Mouse (Mus musculus) neural tube, embryonic 13.5 days (tissue): ENCODE data around the gene Itpripl2. TPM values are rescaled to one million over a fixed set of nuclear protein-coding genes. Genes with fewer than 3 reads are reported as not detected.

ENCODE experiments used
- ATAC-seq: fragments of 200-750 bp; cut with Nextera tagmentation; 2 replicates; pipeline ENCODE4 v1.8.0; 2017; ENCODE audit warnings: low read depth, mild to moderate bottlenecking, moderate TSS enrichment, moderate library complexity
- H3K27ac ChIP-seq: fragments of 300-500 bp; sonication (generic); replicated peaks from 2 replicates; pipeline ENCODE4 v1.5.1; 2015; ENCODE audit warnings: moderate library complexity, mild to moderate bottlenecking, inconsistent platforms
- H3K27me3 ChIP-seq: fragments of 300-500 bp; sonication (generic); 2 replicates; pipeline ENCODE4 v1.6.1; 2015; ENCODE audit warnings: mild to moderate bottlenecking, inconsistent platforms
- H3K36me3 ChIP-seq: fragments of 300-500 bp; sonication (generic); 2 replicates; pipeline ENCODE4 v1.6.1; 2015; ENCODE audit warnings: mild to moderate bottlenecking, inconsistent platforms
- H3K4me1 ChIP-seq: fragments of 300-500 bp; sonication (generic); replicated peaks from 2 replicates; pipeline ENCODE4 v1.6.1; 2015; ENCODE audit warnings: inconsistent platforms
- H3K4me2 ChIP-seq: fragments of 300-500 bp; sonication (generic); 2 replicates; pipeline ENCODE4 v1.6.1; 2015; ENCODE audit warnings: inconsistent platforms, mild to moderate bottlenecking, moderate library complexity
- H3K4me3 ChIP-seq: fragments of 300-500 bp; sonication (generic); 2 replicates; pipeline ENCODE4 v1.5.1; 2015; ENCODE audit warnings: mild to moderate bottlenecking, inconsistent platforms
- H3K9ac ChIP-seq: fragments of 300-500 bp; sonication (generic); 2 replicates; pipeline ENCODE4 v1.6.1; 2015; ENCODE audit warnings: moderate library complexity, mild to moderate bottlenecking, inconsistent platforms
- H3K9me3 ChIP-seq: fragments of 300-500 bp; sonication (generic); 2 replicates; pipeline ENCODE4 v1.6.1; 2016; ENCODE audit warnings: inconsistent platforms
- WGBS: fragments of 180-500 bp; shearing (Covaris S2); methylation state at CpG from one replicate; pipeline ENCODE4 v1.1.7; 2015; 5-methylcytosine and 5-hydroxymethylcytosine counted together
- polyA plus RNA-seq: library from polyadenylated mRNA; unstranded; fragments of >200 nt; fragmentation: Nextera tagmentation; extraction: Ambion mirVana; gene quantifications from 2 replicates; pipeline ENCODE4 v1.2.1, GENCODE M21; 2015

The Itpripl2 gene
- 1.6 and 2.0 TPM in 2 replicates for polyA plus RNA-seq

DNA sequence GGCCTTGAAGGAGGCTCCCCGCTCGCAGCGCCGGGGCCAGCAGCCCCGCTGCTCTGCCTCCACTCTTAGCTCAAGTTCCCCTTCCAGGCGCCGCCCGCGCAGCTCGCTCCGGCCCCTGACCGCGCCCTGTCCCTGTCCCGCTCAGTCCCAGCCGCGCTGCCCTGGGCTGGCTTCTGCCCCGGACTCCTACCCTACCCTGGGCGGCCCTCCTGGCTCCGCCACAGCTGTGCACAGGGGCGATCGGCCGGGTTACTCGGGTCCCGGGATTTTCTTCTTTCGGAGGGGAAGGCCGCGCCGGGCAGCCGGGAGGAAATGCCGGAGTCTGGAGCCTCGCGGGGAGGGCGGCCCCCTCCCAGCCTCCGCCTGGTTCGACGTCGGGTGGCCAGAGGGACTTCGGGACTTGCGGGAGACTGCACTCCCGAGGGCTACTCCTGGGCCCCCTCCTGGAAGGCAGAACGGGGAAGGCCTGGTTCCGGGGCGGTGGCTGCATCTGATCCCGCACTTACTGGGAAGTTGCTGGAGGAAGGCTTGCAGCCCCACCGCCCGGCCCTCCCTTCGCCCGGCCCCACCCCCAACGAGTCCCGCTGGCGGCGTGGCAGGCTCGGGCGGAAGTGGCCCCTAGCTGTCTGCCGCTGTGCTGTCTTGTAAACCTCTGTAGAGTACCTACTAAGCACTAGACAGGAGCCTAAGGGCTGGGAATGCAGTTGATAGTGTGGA lies at the start of gene Itpripl2:
TSS of gene Itpripl2 (minus strand) at position 545 of the 717 bp plus-strand sequence.
- Histone ChIP-seq H3K9me3 (no peaks in the 10 kb centered on the region), H3K4me3 (peak within 1 kb of the TSS; percentile 55), H3K4me1 (peaks cover 39% of the 10 kb centered on the region), H3K9ac (peak within 1 kb of the TSS; percentile 73), H3K27me3 (peaks cover 59% of the 10 kb centered on the region), H3K36me3 (no peaks in the 10 kb centered on the region), H3K27ac (no peak within 1 kb of the TSS), H3K4me2 (peak within 1 kb of the TSS; percentile 79)
- peak; percentile 91 for ATAC-seq
- WGBS: under 1% methylated on average over 54 of the region's 55 CpGs

DNA sequence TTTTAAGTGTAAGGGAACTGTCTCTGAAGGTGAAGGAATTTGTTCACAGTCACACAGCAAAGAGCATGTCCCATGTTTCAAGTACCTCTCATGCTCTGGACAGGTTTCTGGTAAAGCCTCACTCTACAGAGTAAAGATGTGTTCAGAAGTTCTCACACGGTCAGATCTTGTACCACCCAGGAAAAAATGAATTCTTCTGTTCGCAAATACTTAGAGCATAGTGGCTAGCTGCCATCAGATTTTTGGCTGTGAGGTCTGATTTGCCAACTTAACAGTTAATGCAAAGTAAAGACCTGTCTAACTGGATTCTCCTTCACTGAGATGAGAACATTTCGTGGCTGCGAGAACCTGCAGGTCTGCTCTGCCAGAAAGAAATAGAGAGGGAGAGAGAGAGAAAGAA lies 43.3 kb upstream of the Itpripl2 start:
- ATAC-seq: no peak
- H3K9me3 ChIP-seq: no peaks in the 10 kb centered on the region
- no peak overlapping the region for H3K9ac ChIP-seq
- no peak overlapping the region for H3K4me2 ChIP-seq
- peaks cover 22% of the 10 kb centered on the region for H3K36me3 ChIP-seq
- H3K4me3 ChIP-seq: no peak overlapping the region
- no peak overlapping the region for H3K27ac ChIP-seq
- H3K27me3 ChIP-seq: no peaks in the 10 kb centered on the region
- WGBS: 90% methylated on average over 4 of the region's 4 CpGs
- peaks cover 12% of the 10 kb centered on the region for H3K4me1 ChIP-seq

DNA sequence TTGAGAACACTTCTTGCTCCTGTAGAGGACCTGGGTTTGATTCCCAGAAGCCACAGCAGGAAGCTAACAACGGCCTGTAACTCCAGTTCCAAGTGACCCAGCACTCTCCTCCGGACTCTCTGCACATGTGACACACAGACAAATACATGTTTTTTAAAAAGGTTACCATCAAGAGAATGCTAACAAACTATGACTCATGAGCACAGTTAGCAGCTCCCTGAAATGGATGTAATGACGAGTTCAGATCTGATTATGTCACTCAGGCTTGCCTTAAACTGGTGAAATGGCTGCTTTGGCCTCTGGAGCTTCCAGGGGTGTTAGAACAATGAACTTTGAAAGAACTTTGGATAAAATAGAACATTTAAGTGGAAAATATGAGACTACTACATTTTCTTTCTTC lies 42.6 kb upstream of the Itpripl2 start:
- H3K36me3 ChIP-seq: peaks cover 20% of the 10 kb centered on the region
- H3K9me3 ChIP-seq: no peaks in the 10 kb centered on the region
- no peak for ATAC-seq
- H3K27me3 ChIP-seq: no peaks in the 10 kb centered on the region
- no peak overlapping the region for H3K4me3 ChIP-seq
- H3K9ac ChIP-seq: no peak overlapping the region
- no peak overlapping the region for H3K27ac ChIP-seq
- WGBS: 78% methylated on average over 3 of the region's 3 CpGs
- peaks cover 12% of the 10 kb centered on the region for H3K4me1 ChIP-seq
- no peak overlapping the region for H3K4me2 ChIP-seq

DNA sequence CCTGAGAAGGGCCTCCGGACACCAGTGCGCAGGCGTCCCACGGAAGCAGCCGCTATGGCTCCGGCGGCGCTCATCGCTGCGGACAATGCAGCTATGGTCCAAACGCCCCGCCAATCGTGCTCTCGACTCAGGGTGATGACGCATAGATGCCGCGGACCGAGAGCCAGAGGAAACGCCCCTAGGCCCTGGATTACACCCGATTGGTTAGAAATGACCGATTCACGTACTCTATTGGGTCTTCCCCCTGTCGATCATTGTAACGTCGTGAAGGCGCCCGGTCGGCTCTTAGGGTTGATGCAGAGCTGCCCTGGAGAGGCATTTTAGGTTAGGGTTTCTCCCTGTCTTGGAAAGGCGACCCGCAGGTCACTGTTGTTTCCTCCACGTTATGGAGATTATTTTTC lies 41.4 kb upstream of the Itpripl2 start, which contains the start of gene Coq7:
TSS of gene Coq7 (minus strand) at position 179 of the 401 bp plus-strand sequence.
- no peaks in the 10 kb centered on the region for H3K9me3 ChIP-seq
- H3K4me1 ChIP-seq: peaks cover 12% of the 10 kb centered on the region
- under 1% methylated on average over 31 of the region's 31 CpGs for WGBS
- peak within 1 kb of the TSS; percentile 62 for H3K4me3 ChIP-seq
- H3K27ac ChIP-seq: peak within 1 kb of the TSS; percentile 98
- peak; percentile 100 for ATAC-seq
- peaks cover 18% of the 10 kb centered on the region; the same call in 1 of the 2 replicates for H3K36me3 ChIP-seq
- H3K27me3 ChIP-seq: no peaks in the 10 kb centered on the region
- peak within 1 kb of the TSS; percentile 68 for H3K4me2 ChIP-seq
- peak within 1 kb of the TSS; percentile 78 for H3K9ac ChIP-seq

DNA sequence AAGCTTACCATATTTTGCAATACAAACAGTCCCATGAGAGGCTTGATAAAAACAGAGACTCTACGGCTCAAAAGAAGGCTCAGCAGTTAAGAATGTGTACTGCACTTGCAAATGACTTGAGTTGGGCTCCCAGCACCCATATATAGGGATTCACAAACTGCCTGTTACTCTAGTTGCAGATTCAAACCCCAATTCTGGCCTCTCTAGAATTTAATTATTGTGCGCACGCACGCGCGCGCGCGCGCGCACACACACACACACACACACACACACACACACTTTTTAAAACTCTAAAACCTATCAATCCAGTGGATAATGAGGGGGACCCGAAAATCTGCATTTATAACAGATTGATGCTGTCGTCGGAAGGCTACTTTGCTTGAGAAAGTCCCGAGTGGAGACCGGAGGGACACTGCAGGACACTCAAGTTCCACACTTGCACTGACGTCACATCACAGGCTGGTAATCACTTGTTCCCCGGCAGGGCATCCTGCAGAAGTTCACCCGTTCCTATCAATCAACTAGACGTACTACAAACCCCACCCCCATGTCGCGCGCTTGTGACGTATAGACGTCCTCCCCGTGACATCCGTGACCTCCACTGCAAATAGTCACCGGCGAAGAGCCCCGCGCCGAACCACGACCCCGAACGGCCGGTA lies 40.9 kb upstream of the Itpripl2 start:
- under 1% methylated on average over 36 of the region's 36 CpGs for WGBS

DNA sequence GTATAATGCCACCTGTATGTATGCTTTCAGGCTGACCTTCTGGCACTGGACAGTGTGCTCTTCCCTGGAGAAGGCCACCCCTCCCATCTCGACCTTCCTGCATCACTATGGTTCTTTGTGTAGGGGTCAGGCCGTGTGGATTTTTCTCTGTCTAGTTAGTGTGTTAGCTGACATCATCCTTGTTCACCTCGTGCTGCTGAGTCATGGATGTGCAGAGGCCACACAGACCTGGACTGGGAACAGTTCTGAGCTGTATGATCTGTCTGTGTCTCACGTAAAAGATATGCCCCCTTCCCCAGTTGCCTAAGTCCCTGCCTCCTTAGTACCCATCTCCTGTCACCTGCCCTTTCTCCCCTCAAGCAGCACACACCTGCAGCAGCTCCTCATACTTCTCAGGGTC lies 35.2 kb upstream of the Itpripl2 start:
- no peak for ATAC-seq
- no peak overlapping the region for H3K27ac ChIP-seq
- H3K4me1 ChIP-seq: peaks cover 2% of the 10 kb centered on the region; the same call in 1 of the 2 replicates
- H3K9ac ChIP-seq: no peak overlapping the region
- H3K4me2 ChIP-seq: no peak overlapping the region
- H3K9me3 ChIP-seq: no peaks in the 10 kb centered on the region
- 83% methylated on average over 4 of the region's 4 CpGs for WGBS
- no peaks in the 10 kb centered on the region for H3K27me3 ChIP-seq
- H3K36me3 ChIP-seq: peaks cover 53% of the 10 kb centered on the region
- H3K4me3 ChIP-seq: no peak overlapping the region

More for the DNA sequence above, 40.9 kb upstream of the Itpripl2 start:
- H3K4me1 ChIP-seq: peaks cover 12% of the 10 kb centered on the region
- H3K9me3 ChIP-seq: no peaks in the 10 kb centered on the region
- H3K4me2 ChIP-seq: peak overlapping the region; percentile 68
- no peaks in the 10 kb centered on the region for H3K27me3 ChIP-seq
- H3K36me3 ChIP-seq: peaks cover 16% of the 10 kb centered on the region; the same call in 1 of the 2 replicates
- H3K9ac ChIP-seq: peak overlapping the region; percentile 78
- H3K4me3 ChIP-seq: peak overlapping the region; percentile 62
- H3K27ac ChIP-seq: peak overlapping the region; percentile 98
- peak; percentile 96 for ATAC-seq

DNA sequence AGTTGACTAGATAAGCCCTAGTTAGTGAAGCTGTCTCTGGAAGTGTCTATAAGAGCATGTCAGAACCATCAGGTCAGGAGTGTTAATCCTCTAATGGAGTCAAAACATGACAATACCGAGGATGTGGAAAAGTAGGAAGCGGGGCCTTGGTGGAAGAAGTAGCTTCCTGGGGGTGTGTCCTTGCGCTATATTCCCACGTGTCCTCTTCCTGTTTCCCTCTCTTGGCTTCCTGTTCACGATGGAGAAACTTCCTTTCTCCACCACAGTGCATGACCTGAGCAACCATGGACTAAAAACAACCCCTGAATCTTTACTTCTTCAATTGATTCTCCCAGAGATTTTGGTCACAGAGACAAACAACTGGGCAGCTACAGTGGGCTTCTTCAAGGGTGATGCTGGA lies 30.3 kb upstream of the Itpripl2 start:
- H3K9ac ChIP-seq: no peak overlapping the region
- 84% methylated on average over 5 of the region's 5 CpGs for WGBS
- no peak for ATAC-seq
- no peaks in the 10 kb centered on the region for H3K27me3 ChIP-seq
- peaks cover 4% of the 10 kb centered on the region; the same call in 1 of the 2 replicates for H3K4me1 ChIP-seq
- no peaks in the 10 kb centered on the region for H3K9me3 ChIP-seq
- H3K36me3 ChIP-seq: peaks cover 37% of the 10 kb centered on the region
- no peak overlapping the region for H3K4me3 ChIP-seq
- H3K27ac ChIP-seq: no peak overlapping the region
- no peak overlapping the region for H3K4me2 ChIP-seq

DNA sequence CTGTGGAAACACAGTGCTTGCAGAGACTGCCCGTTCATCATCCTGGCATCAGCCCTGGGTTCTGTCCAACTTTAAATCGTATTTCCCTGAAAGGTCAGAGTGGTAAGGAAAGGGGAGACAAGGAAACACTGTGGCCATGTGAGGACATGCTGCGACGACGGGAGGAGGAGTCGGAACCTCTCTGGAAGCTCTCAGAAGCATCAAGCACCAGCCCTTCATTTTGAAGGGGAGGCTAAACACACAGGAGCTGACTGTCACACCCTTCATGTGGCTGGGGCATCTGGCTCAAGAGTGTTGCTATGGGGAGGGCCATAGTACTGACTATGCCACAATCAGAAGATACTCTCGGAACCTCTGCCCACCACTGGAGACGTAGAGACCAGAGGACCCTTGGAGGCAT lies 27.9 kb upstream of the Itpripl2 start:
- H3K9ac ChIP-seq: no peak overlapping the region
- no peak for ATAC-seq
- H3K4me2 ChIP-seq: no peak overlapping the region
- no peak overlapping the region for H3K27ac ChIP-seq
- peaks cover 14% of the 10 kb centered on the region for H3K36me3 ChIP-seq
- WGBS: 86% methylated on average over 8 of the region's 8 CpGs
- H3K9me3 ChIP-seq: no peaks in the 10 kb centered on the region
- H3K27me3 ChIP-seq: no peaks in the 10 kb centered on the region
- no peak overlapping the region for H3K4me3 ChIP-seq
- peaks cover 4% of the 10 kb centered on the region; the same call in 1 of the 2 replicates for H3K4me1 ChIP-seq

DNA sequence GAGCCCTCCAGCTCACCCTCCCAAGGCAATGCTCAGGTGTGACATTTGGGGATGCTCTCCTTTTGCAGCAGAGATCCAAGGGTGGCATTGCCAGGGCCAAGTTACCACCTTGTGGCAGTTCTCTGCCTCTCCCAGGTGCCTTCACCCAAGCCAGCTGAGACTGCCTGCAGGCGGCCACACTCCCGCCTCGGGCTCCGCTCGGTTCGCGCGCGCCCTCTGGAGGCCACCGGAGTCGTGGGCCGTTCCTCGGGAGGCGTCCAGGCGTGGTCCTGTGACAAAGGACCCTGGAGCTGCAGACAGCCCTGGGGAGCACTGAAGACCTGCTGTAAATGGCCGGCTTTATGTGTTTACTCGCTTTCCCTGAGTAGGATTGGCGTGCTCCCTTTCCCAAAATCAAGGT lies 26.9 kb upstream of the Itpripl2 start:
- Histone ChIP-seq H3K4me3 (no peak overlapping the region), H3K9ac (no peak overlapping the region), H3K36me3 (peaks cover 10% of the 10 kb centered on the region), H3K4me1 (peaks cover 4% of the 10 kb centered on the region; the same call in 1 of the 2 replicates), H3K27me3 (no peaks in the 10 kb centered on the region), H3K9me3 (no peaks in the 10 kb centered on the region), H3K4me2 (no peak overlapping the region), H3K27ac (no peak overlapping the region)
- peak; percentile 82 for ATAC-seq
- under 1% methylated on average over 18 of the region's 18 CpGs for WGBS

DNA sequence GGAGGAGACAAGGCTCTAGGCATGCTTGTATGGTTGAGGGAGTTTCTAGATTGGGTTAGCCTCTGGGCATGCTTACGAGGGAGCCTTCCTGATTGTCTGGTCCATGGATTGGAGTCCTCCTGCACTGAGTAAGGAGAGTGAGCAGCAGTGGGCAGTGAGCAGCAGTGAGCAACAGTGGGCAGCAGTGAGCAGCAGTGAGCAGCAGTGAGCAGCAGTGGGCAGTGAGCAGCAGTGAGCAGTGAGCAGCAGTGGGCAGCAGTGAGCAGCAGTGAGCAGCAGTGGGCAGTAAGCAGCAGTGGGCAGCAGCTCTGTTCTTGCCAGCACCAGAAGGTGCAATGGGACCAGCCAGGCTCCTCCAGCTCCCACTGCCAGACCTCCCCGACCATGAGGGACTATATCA lies 26.0 kb upstream of the Itpripl2 start:
- WGBS: 72% methylated on average over 2 of the region's 2 CpGs
- Histone ChIP-seq H3K9me3 (no peaks in the 10 kb centered on the region), H3K4me2 (no peak overlapping the region), H3K9ac (no peak overlapping the region), H3K4me3 (no peak overlapping the region), H3K36me3 (peaks cover 6% of the 10 kb centered on the region), H3K4me1 (peaks cover 4% of the 10 kb centered on the region; the same call in 1 of the 2 replicates), H3K27me3 (no peaks in the 10 kb centered on the region), H3K27ac (no peak overlapping the region)
- ATAC-seq: no peak

DNA sequence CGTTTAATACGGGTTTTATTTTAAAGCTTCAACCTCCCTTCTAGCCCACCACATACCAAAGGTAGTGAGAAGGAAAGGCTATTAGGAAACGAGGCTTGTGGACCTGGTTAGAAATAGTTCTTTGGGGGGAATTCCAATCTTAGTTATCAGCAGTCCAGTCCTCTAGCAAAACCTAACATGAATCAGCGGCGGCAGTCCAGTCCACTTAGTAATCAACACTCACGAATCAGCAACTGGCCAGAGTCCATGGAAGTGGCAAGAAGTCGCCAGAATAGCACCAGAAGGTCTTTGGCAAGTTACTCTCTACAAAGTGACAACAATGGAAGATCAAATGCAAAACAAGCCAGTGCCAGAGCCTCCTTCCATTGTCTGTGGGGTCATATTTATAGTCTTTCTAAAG lies 16.8 kb upstream of the Itpripl2 start:
- H3K27ac ChIP-seq: no peak overlapping the region
- WGBS: 85% methylated on average over 7 of the region's 7 CpGs
- no peak overlapping the region for H3K4me2 ChIP-seq

DNA sequence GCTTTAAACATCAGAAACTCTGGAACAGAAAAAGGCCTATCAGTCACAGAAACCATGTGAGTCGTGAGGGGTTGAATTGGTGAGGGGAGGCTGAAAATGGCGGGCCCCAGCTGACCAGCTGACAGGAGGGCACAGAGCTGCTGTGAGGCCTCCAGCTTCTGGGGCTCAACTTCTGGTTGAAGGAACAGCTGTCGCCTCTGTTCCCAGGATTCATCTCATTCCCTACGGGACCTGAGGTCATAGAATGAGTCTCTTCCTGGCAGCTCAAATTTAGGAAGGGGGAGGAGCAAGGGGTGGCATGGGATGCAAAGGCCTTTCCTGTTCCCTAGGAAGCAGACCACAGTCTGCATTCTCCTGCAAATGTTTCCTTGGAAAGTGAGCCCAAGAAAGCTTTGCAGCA lies 12.1 kb upstream of the Itpripl2 start:
- Histone ChIP-seq H3K27me3 (no peaks in the 10 kb centered on the region), H3K27ac (no peak overlapping the region), H3K4me3 (no peak overlapping the region), H3K36me3 (no peaks in the 10 kb centered on the region), H3K9me3 (no peaks in the 10 kb centered on the region), H3K4me2 (no peak overlapping the region), H3K9ac (no peak overlapping the region), H3K4me1 (no peaks in the 10 kb centered on the region)
- WGBS: 70% methylated on average over 4 of the region's 4 CpGs
- no peak for ATAC-seq

More for the DNA sequence above, 16.8 kb upstream of the Itpripl2 start:
- no peaks in the 10 kb centered on the region for H3K4me1 ChIP-seq
- H3K27me3 ChIP-seq: no peaks in the 10 kb centered on the region
- H3K36me3 ChIP-seq: no peaks in the 10 kb centered on the region
- H3K4me3 ChIP-seq: no peak overlapping the region
- no peak overlapping the region for H3K9ac ChIP-seq
- ATAC-seq: no peak
- no peaks in the 10 kb centered on the region for H3K9me3 ChIP-seq
